Mouse (Mus musculus) CH12.LX (cell line): ENCODE data around the gene Fam241b.

Source experiments
- CTCF ChIP-seq, 2 experiments: IDR thresholded peaks in 1 of 2; conservative IDR thresholded peaks in 1 of 2; 2 replicates each; pipeline ENCODE4 v1.5.1; 2011 to 2012; ENCODE audit warnings: low read depth in 2 of 2, low read length in 2 of 2, improper control_type of control experiment in 1 of 2, inconsistent platforms in 1 of 2, mild to moderate bottlenecking in 1 of 2, moderate library complexity in 1 of 2
- HCFC1 ChIP-seq: IDR thresholded peaks from 2 replicates; pipeline ENCODE4 v1.6.1; 2012; ENCODE audit warnings: low read depth, mild to moderate bottlenecking, inconsistent platforms, low read length, improper control_type of control experiment
- NELFE ChIP-seq: IDR thresholded peaks from 2 replicates; pipeline ENCODE4 v1.6.1; 2011; ENCODE audit warnings: low read depth, low read length, improper control_type of control experiment

DNA sequence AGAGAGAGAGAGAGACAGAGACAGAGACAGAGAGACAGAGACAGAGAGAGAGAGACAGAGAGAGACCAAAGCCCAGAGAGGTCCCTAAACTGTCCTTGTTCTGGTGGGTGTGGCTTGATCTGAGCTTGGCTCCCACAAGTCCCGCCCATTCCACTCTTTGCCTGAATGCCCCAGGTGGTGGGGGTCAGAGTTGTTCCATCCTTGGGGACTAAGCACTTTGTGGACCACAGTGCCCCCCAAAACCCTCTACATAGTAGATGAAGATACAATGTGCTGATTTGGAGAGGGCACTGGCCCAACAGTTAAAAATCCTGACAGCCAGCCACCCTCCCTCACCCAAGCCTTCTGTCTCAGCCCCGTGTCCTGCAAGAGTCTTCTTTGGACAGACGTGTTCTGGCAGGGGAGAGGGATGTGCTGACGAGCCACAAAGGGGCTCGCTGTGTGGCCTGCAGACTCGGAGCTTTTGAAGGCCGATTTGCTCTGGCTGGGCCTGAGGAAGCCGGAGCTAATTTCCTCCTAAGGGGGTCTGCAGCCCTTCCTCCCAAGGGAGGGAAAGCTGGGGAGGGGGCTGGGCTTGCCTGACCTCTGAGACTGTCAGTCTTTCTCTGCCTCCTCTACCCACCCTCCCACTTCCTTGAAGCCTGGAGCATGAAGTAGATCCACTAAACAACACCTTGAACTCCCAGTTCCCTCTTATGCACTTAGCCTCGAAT lies 29.3 kb upstream of the Fam241b start:
- TF ChIP-seq CTCF (conservative IDR thresholded peaks at IDR 0.05 in 1 of 2, IDR thresholded peaks at IDR 0.05 in 1 of 2; ENCODE audit: low read depth in 2 of 2, low read length in 2 of 2) (no peak), NELFE (no peak), HCFC1 (no peak)
